12 mouse cellular contexts compared by ENCODE assay signal in genomic region chr11:38938124-38938883, GRCm38 (mm10).
DNase-seq lines count a peak whose midpoint lies in the region; ATAC-seq and TF ChIP-seq lines count a peak whose summit lies in the region.
"Had no signal": no experiment of that assay in that cellular context is flagged by ENCODE, and none has a peak within 500 bp of the region (broad histone marks: within the 10 kb centered on the region; RNA-seq: fewer than 3 reads in every experiment).

No protein-coding gene starts in this region.

- no peak for TF ChIP-seq POLR2A in brain, embryonic 14.5 days (IDR thresholded peaks at IDR 0.05; ENCODE audit: borderline replicate concordance, extremely low read depth, insufficient read depth, insufficient read length, poor library complexity, severe bottlenecking)

- peak; percentile 48; the same call in 1 of the 2 replicates for TF ChIP-seq CTCF in brain, embryonic 14.5 days (IDR thresholded peaks at IDR 0.05; ENCODE audit: borderline replicate concordance, extremely low read depth, insufficient read depth, insufficient read length)
- TF ChIP-seq CTCF in hindbrain, postnatal 0 days (IDR thresholded peaks at IDR 0.05; ENCODE audit: low read depth), result peak; percentile 66

- peak; percentile 6 for DNase-seq in cerebellum, adult 9-10 months
- no peak for DNase-seq in cerebellum, postnatal 4 days (ENCODE audit: low spot score in 2 of 2)
- DNase-seq in layer of hippocampus, adult 9-10 months (ENCODE audit: low spot score), result peak; percentile 5
- DNase-seq in layer of hippocampus, postnatal 25 days (ENCODE audit: extremely low spot score in 1 of 2, low spot score in 1 of 2), result no peak
- DNase-seq in brain, embryonic 14.5 days (ENCODE audit: low read depth), result peak; percentile 86
- peak; percentile 79 for DNase-seq in hindbrain, postnatal 0 days (ENCODE audit: low spot score)
- DNase-seq in cerebellum, adult 11 months, result no peak
- DNase-seq: right cerebral cortex, postnatal 14 days had no signal

- ATAC-seq in hindbrain, postnatal 0 days, result no peak
- ATAC-seq in inflammation-experienced regulatory T-cells, adult 6 months, result no peak

- H3K9me3 ChIP-seq in hindbrain, postnatal 0 days (ENCODE audit: low read length), result no peaks in the 10 kb centered on the region
- H3K9me3 ChIP-seq: embryonic facial prominence, embryonic 12.5 days; heart, embryonic 12.5 days; megakaryocyte, embryonic 14.5 days had no signal

- no peak overlapping the region for H3K4me3 ChIP-seq in hindbrain, postnatal 0 days (ENCODE audit: low read length)
- H3K4me3 ChIP-seq: embryonic facial prominence, embryonic 12.5 days; heart, embryonic 12.5 days; megakaryocyte, embryonic 14.5 days had no signal

- no peaks in the 10 kb centered on the region for H3K27me3 ChIP-seq in hindbrain, postnatal 0 days (ENCODE audit: insufficient read depth, low read length)
- H3K27me3 ChIP-seq: embryonic facial prominence, embryonic 12.5 days; heart, embryonic 12.5 days; megakaryocyte, embryonic 14.5 days had no signal

- no peaks in the 10 kb centered on the region for H3K36me3 ChIP-seq in hindbrain, postnatal 0 days (ENCODE audit: insufficient read depth, low read length)
- H3K36me3 ChIP-seq: embryonic facial prominence, embryonic 12.5 days; heart, embryonic 12.5 days had no signal

- no peak overlapping the region for H3K27ac ChIP-seq in hindbrain, postnatal 0 days
- H3K27ac ChIP-seq: embryonic facial prominence, embryonic 12.5 days had no signal

- H3K4me1 ChIP-seq in hindbrain, postnatal 0 days (ENCODE audit: insufficient read depth, low read length), result 0 out of 2 replicates have a peak, but pooled peaks cover 4% of the 10 kb centered on the region
- H3K4me1 ChIP-seq: embryonic facial prominence, embryonic 12.5 days; heart, embryonic 12.5 days; megakaryocyte, embryonic 14.5 days had no signal

- H3K4me2 ChIP-seq in hindbrain, postnatal 0 days (ENCODE audit: low read depth, low read length), result 0 out of 2 replicates have a peak overlapping the region, but pooled peaks have one; percentile 18
- H3K4me2 ChIP-seq: embryonic facial prominence, embryonic 12.5 days; heart, embryonic 12.5 days had no signal

- H3K9ac ChIP-seq in hindbrain, postnatal 0 days (replicated peaks; ENCODE audit: low read length), result no peak overlapping the region
- H3K9ac ChIP-seq: embryonic facial prominence, embryonic 12.5 days; heart, embryonic 12.5 days had no signal

- 29% methylated on average over 9 of the region's 9 CpGs for WGBS in hindbrain, postnatal 0 days

Comparison
In these comparisons a context has a peak if more than half of its experiments do, and no peak if none do; other contexts are left out.
1. DNase-seq: peak in cerebellum, adult 9-10 months (single experiment), layer of hippocampus, adult 9-10 months (single experiment), brain, embryonic 14.5 days (single experiment) and hindbrain, postnatal 0 days (single experiment); none in cerebellum, postnatal 4 days (0 of 2), layer of hippocampus, postnatal 25 days (0 of 2) and cerebellum, adult 11 months (single experiment).